Mouse (Mus musculus) spleen, adult 2 months (tissue): Measurements from ENCODE around the gene 3425401B19Rik.

Source experiments
- CTCF ChIP-seq: fragments of 200-500 bp; IDR thresholded peaks from 2 replicates; pipeline ENCODE4 v1.5.1; 2011; ENCODE audit warnings: mild to moderate bottlenecking, inconsistent platforms; ENCODE audit not compliant: insufficient read depth, insufficient read length, insufficient replicate concordance; ENCODE audit errors: extremely low read depth
- POLR2A ChIP-seq: fragments of 200-500 bp; IDR thresholded peaks from 2 replicates; pipeline ENCODE4 v1.6.1; 2011; ENCODE audit warnings: low read depth, low read length, inconsistent platforms

GRCm38 (mm10) chr14:32638485-32638884, 46.6 kb downstream of the 3425401B19Rik start:
- no peak for TF ChIP-seq CTCF
- no peak for TF ChIP-seq POLR2A
